Mouse (Mus musculus): ENCODE data around the gene Stn1.

Gene Stn1

GRCm38 (mm10) chr19:47452211-47452610 lies 85.1 kb downstream of the Stn1 start:
- DNase-seq (ENCODE audit: low read depth, low spot score), result no peak

GRCm38 (mm10) chr19:47451476-47452113 lies 85.7 kb downstream of the Stn1 start:
- DNase-seq (ENCODE audit: low read depth, low spot score), result no peak
